Mouse (Mus musculus) lung, adult 18-20 months (tissue): ENCODE data around the gene Tor2a.

Experiments
- DNase-seq, 2 experiments: peaks; one replicate each; pipeline ENCODE4 v3.0.0; 2022; ENCODE audit warnings: mixed read lengths in 2 of 2

Gene Tor2a

GRCm38 (mm10) chr2:32767241-32767640 lies 10.2 kb downstream of the Tor2a start:
- DNase-seq: no peak

- DNase-seq: peak; percentile 79 to 85
Observed at GRCm38 (mm10) chr2:32768661-32769285, 11.7 kb downstream of the Tor2a start.

- no peak for DNase-seq
Observed at GRCm38 (mm10) chr2:32769327-32770085, 12.5 kb downstream of the Tor2a start.

- DNase-seq: no peak
Observed at GRCm38 (mm10) chr2:32771886-32772285, 14.9 kb downstream of the Tor2a start.

GRCm38 (mm10) chr2:32772626-32773279 lies 15.7 kb downstream of the Tor2a start:
- DNase-seq: no peak

GRCm38 (mm10) chr2:32775359-32776074 lies 18.5 kb downstream of the Tor2a start, which contains the start of the genes Ttc16 and Ptrh1:
TSS of gene Ttc16 (minus strand) at chr2:32775633.
TSS of gene Ptrh1 (plus strand) at chr2:32775786.
- DNase-seq: peak; percentile 98 to 99

- DNase-seq: peak in 1 of 2 experiments; percentile 29
Observed at GRCm38 (mm10) chr2:32776192-32776591, 19.2 kb downstream of the Tor2a start.

GRCm38 (mm10) chr2:32778081-32778480 lies 21.0 kb downstream of the Tor2a start:
- no peak for DNase-seq

- peak; percentile 65 to 72 for DNase-seq
Observed at GRCm38 (mm10) chr2:32779131-32779530, 22.1 kb downstream of the Tor2a start.

- no peak for DNase-seq
Observed at GRCm38 (mm10) chr2:32779714-32780113, 22.7 kb downstream of the Tor2a start.

GRCm38 (mm10) chr2:32781710-32782109 lies 24.7 kb downstream of the Tor2a start:
- no peak for DNase-seq

GRCm38 (mm10) chr2:32784048-32784681 lies 27.1 kb downstream of the Tor2a start, which contains the start of gene Cfap157:
TSS of gene Cfap157 (minus strand) at chr2:32784428.
- peak in 1 of 2 experiments; percentile 52 for DNase-seq

GRCm38 (mm10) chr2:32787176-32787575 lies 30.1 kb downstream of the Tor2a start:
- no peak for DNase-seq

- no peak for DNase-seq
Observed at GRCm38 (mm10) chr2:32788581-32788980, 31.5 kb downstream of the Tor2a start.

GRCm38 (mm10) chr2:32791297-32791696 lies 34.3 kb downstream of the Tor2a start:
- DNase-seq: peak; percentile 68 to 72

GRCm38 (mm10) chr2:32795748-32796418 lies 38.8 kb downstream of the Tor2a start:
- DNase-seq: no peak

- no peak for DNase-seq
Observed at GRCm38 (mm10) chr2:32798251-32798962, 41.4 kb downstream of the Tor2a start.

GRCm38 (mm10) chr2:32808816-32809566 lies 52.0 kb downstream of the Tor2a start:
- DNase-seq: no peak
